Mouse (Mus musculus) right cerebral cortex, postnatal 36 days (tissue): ENCODE results near the gene Tubgcp5.

Experiments used
- DNase-seq, 2 experiments: peaks; one replicate each; pipeline ENCODE4 v3.0.0; 2022; ENCODE audit warnings: low spot score in 2 of 2, mixed read lengths in 1 of 2

Tubgcp5 gene

GRCm38 (mm10) chr7:55852787-55853186 lies 58.8 kb downstream of the Tubgcp5 start:
- DNase-seq: no peak

- no peak for DNase-seq
Measured at GRCm38 (mm10) chr7:55855597-55855996, 61.6 kb downstream of the Tubgcp5 start.

- DNase-seq: no peak
Measured at GRCm38 (mm10) chr7:55856741-55857140, 62.8 kb downstream of the Tubgcp5 start.

GRCm38 (mm10) chr7:55857729-55858128 lies 63.8 kb downstream of the Tubgcp5 start:
- DNase-seq: no peak

GRCm38 (mm10) chr7:55858836-55859517 lies 65.0 kb downstream of the Tubgcp5 start:
- DNase-seq: no peak

GRCm38 (mm10) chr7:55859518-55859872 lies 65.5 kb downstream of the Tubgcp5 start:
- no peak for DNase-seq

GRCm38 (mm10) chr7:55859956-55860355 lies 66.0 kb downstream of the Tubgcp5 start:
- no peak for DNase-seq

- no peak for DNase-seq
Measured at GRCm38 (mm10) chr7:55861175-55861574, 67.2 kb downstream of the Tubgcp5 start.

- DNase-seq: no peak
Measured at GRCm38 (mm10) chr7:55865044-55865443, 71.1 kb downstream of the Tubgcp5 start.

GRCm38 (mm10) chr7:55865750-55866416 lies 71.9 kb downstream of the Tubgcp5 start:
- no peak for DNase-seq

- DNase-seq: no peak
Measured at GRCm38 (mm10) chr7:55868247-55868646, 74.3 kb downstream of the Tubgcp5 start.

- no peak for DNase-seq
Measured at GRCm38 (mm10) chr7:55869220-55869619, 75.3 kb downstream of the Tubgcp5 start.

GRCm38 (mm10) chr7:55870340-55871020 lies 76.5 kb downstream of the Tubgcp5 start:
- DNase-seq: no peak

- no peak for DNase-seq
Measured at GRCm38 (mm10) chr7:55871476-55871875, 77.5 kb downstream of the Tubgcp5 start.

- no peak for DNase-seq
Measured at GRCm38 (mm10) chr7:55874703-55875102, 80.7 kb downstream of the Tubgcp5 start.

GRCm38 (mm10) chr7:55877721-55878120 lies 83.8 kb downstream of the Tubgcp5 start:
- DNase-seq: no peak

GRCm38 (mm10) chr7:55880882-55881281 lies 86.9 kb downstream of the Tubgcp5 start:
- DNase-seq: no peak
